Mouse (Mus musculus): ENCODE measurements at regions not wholly inside any gene's neighbourhood (a gene's known extent, or its start where the extent isn't known, plus 50 kb on each side); places are given as distances from the start of the nearest gene placed in this dataset.

GRCm38 (mm10) chr13:16676873-16677272 lies 665.2 kb downstream of the Inhba start:
- no peak for DNase-seq

- DNase-seq: no peak
These were observed 666.8 kb downstream of the Inhba start for GRCm38 (mm10) chr13:16678246-16679024.

- DNase-seq: no peak
These were observed 682.5 kb downstream of the Inhba start for GRCm38 (mm10) chr13:16694201-16694600.

GRCm38 (mm10) chr13:16700934-16701333 lies 689.3 kb downstream of the Inhba start:
- no peak for DNase-seq

DNA sequence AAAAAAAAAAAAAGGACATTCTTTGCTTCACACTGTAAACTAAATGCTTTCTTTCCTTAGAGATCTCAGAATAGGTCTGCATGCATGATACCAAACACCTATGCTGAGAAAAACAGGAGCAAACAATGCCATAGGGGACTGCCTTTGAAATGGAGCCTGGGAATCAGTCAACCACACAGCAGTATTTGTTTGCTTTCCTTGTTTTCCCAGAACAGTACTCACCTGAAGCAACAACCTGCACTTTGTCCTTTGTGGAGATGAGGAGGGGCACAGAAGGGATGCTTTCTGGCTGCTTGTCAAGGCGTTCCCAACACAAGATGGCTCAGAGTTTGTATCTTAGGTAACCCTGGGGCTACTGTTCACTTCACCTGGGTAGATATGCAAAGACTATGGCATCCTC lies 690.5 kb downstream of the Inhba start:
- DNase-seq: no peak

- no peak for DNase-seq
These were observed 693.8 kb downstream of the Inhba start for GRCm38 (mm10) chr13:16705217-16706104.

- no peak for DNase-seq
These were observed 694.4 kb downstream of the Inhba start for GRCm38 (mm10) chr13:16706105-16706442.

DNA sequence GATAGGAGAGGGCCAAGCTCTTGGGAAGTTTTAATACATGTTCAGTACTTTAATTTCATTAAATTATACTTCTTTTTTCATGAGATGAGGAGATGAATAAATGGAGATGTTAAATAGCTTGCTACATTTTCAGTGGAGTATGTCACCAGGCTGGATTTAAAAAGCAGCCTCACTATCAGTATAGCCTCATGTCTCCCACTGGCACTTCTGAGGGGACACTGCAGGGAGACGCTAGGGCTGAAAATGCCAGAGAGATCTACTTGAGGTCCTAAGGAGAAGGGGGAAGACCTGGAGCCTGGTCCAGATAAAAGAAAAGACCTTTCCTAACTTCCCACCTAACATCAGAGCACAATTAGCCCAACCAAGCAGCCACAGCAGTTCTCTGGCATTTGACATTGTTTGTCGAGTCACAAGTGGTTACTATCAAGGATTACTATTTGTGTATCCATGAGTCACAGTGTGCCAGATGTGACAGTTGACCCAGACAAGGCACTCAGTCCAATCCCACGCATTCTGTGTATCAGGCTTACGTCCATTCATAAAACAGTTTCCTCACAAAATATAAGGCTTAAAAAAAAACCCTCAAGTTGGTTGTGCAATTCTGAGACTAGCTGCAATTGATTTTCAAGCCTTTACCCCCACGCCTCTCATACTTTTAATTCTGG lies 703.8 kb downstream of the Inhba start:
- DNase-seq: no peak

DNA sequence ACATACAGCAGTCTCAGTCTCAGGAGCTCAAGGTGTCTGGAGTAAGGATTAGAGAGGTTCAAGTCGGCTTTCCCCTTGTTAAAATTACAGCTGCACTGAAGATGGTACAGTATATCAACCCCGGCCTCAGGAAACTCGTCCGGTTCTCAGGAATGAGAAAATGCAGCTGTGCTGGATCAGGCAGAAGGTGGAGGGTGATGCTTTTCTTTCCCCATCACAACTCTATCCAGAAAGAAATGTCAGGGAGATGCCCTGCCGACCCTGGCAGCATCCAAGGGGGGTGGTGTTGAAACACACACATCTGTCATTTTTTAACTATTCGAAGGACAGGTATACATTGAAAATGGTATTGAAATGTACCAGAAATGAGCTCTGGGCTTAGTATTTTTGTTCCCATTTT lies 704.7 kb downstream of the Inhba start:
- DNase-seq: no peak

- no peak for DNase-seq
These were observed 705.4 kb downstream of the Inhba start for GRCm38 (mm10) chr13:16716796-16717749.

DNA sequence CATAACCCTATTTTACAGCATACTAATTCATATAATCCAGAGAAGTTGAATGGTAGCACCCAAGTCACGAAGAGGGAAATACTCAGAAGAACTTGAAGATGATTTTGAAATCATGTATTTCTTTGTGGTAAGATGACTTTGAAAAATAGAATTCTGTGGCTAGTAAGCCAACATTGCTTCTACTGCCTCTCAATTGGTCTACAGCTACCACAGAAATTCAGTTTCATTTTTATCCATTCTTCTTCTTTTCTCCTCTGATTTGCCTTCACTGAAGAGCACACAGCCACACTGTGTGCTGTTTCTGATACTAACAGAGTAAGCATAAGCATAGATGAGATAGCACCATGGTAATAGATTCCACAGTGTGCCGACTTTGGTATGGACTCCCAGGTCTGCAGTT lies 708.4 kb downstream of the Inhba start:
- DNase-seq: no peak

- no peak for DNase-seq
These were observed 713.7 kb downstream of the Inhba start for GRCm38 (mm10) chr13:16725350-16725749.

GRCm38 (mm10) chr13:16738313-16738712 lies 726.7 kb downstream of the Inhba start:
- no peak for DNase-seq

GRCm38 (mm10) chr13:16739563-16739962 lies 727.9 kb downstream of the Inhba start:
- DNase-seq: no peak

GRCm38 (mm10) chr13:16744237-16744636 lies 732.6 kb downstream of the Inhba start:
- DNase-seq: no peak

GRCm38 (mm10) chr13:16745644-16746043 lies 734.0 kb downstream of the Inhba start:
- DNase-seq: no peak

DNA sequence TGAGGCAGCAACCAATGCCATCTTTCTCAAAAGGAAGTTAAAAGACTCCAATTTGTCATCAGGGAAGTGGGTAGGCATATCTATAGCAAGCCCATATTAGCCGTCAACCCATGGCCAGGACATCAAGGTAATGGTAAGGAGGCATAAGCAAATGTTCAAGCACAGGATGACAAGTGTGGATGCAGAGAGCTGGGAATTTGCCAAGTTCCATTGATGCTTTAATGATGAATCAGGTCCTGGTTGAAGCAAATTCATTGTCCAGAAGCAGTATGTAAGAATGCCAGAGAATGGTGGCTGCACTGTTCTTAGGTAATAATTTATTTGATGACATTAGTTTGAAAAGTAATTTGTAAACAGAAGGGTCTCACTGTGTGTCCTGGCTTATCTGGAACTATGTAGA lies 734.8 kb downstream of the Inhba start:
- no peak for DNase-seq

- no peak for DNase-seq
These were observed 744.6 kb downstream of the Inhba start for GRCm38 (mm10) chr13:16756264-16756663.

- no peak for DNase-seq
These were observed 748.4 kb downstream of the Inhba start for GRCm38 (mm10) chr13:16760045-16760444.

GRCm38 (mm10) chr13:16761415-16761814 lies 749.8 kb downstream of the Inhba start:
- no peak for DNase-seq

DNA sequence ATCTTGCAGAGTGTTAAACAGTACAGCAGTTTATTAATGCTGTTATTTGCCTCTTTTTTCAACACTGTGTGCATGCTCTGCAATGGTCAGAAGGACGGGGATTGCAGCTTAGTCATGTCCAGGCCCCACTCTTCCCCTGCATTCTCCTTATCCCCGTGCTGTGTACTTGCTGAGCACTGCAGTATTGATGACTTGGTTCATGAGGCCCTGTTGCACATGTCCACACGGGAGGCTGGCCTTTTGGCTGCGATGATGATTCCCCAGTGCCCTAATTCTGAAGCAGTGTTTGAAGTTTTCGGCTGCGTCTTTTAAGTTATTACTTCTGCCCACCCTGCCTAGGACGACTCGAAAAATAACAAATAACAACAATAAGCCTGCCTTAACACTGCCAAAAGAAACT lies 750.7 kb downstream of the Inhba start:
- no peak for DNase-seq

- no peak for DNase-seq
These were observed 751.3 kb downstream of the Inhba start for GRCm38 (mm10) chr13:16762727-16763512.

Data from cerebellum, adult 18-20 months (tissue).